Mouse (Mus musculus): ENCODE results near the gene Rtn4rl1. TPM values are rescaled to one million over a fixed set of nuclear protein-coding genes. Genes with fewer than 3 reads are reported as not detected.
A peak's percentile ranks its signal among the peaks of the same experiment; 100 is the strongest.
"Not testable (repeated sequence)": the region's sequence is repeated elsewhere in the genome, so short reads cannot be mapped to it uniquely, and the experiment has no call there.

Gene Rtn4rl1
- polyA plus RNA-seq, 1 experiment from 2014 or later, result 4.2 TPM

DNA sequence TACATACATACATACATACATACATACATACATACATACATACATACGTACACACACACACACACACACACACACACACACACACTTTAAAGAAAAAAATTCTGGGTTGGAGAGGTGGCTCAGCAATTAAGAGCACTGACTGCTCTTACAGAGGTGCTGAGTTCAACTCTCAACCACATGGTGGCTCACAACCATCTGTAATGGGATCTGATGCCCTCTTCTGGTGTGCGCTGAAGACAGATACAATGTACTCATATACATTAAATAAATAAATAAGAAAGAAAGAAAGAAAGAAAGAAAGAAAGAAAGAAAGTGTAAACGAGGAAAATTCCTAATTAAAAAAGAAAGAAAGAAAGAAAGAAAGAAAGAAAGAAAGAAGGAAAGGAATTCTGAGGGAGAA is 90.2 kb downstream of the Rtn4rl1 start:
- Histone ChIP-seq H3K4me1 (replicated peaks; ENCODE audit: insufficient read depth, low read length) (peaks cover 14% of the 10 kb centered on the region), H3K27me3 (ENCODE audit: insufficient read depth, low read length) (peaks cover 19% of the 10 kb centered on the region; the same call in 1 of the 2 replicates)
- H3K36me3 ChIP-seq (ENCODE audit: insufficient read depth, low read length); H3K9ac ChIP-seq (ENCODE audit: low read depth, low read length); H3K9me3 ChIP-seq (replicated peaks; ENCODE audit: low read length); H3K4me2 ChIP-seq (ENCODE audit: low read length); H3K27ac ChIP-seq; ATAC-seq (replicated peaks; ENCODE audit: low FRiP score, low read depth); DNase-seq (ENCODE audit: low spot score); H3K4me3 ChIP-seq (replicated peaks; ENCODE audit: low read depth, low read length): not testable (repeated sequence)
- 70% methylated on average over 3 of the region's 3 CpGs for WGBS
- TF ChIP-seq CTCF (IDR thresholded peaks at IDR 0.05; ENCODE audit: low read depth), result peak; percentile 18; the same call in 1 of the 2 replicates

DNA sequence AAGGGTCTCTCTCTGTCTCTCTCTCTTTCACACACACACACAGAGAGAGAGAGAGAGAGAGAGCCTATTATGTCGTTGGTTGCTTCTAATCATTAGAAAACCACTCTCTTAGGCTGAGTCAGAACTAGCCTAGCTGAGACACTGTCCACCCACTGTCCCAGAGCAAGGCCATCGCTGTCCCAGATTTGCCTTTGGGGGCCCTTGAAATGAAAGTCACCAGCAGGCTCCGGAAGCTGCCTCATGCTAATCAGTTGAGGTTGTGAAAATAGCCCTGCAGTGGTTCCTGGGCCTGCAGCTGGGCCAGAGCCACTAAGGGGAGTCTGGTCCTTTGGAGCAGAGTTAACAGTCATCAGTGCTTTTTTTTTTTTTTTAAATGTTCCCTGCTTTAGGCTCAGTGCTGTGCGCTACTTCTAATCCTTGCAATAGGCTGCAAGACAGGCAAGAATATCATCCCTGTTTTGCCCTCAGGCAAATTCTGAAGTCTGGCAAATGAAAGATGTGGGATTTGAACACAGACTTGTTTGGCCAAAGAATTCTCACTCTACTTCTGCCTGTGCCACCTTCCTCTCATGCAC is 92.4 kb downstream of the Rtn4rl1 start:
- H3K27me3 ChIP-seq (ENCODE audit: insufficient read depth, low read length), result peaks cover 19% of the 10 kb centered on the region; the same call in 1 of the 2 replicates
- H3K4me2 ChIP-seq (ENCODE audit: low read length), result no peak overlapping the region
- no peaks in the 10 kb centered on the region for H3K9me3 ChIP-seq (replicated peaks; ENCODE audit: low read length)
- peaks cover 11% of the 10 kb centered on the region for H3K4me1 ChIP-seq (replicated peaks; ENCODE audit: insufficient read depth, low read length)
- no peak overlapping the region for H3K4me3 ChIP-seq (replicated peaks; ENCODE audit: low read depth, low read length)
- DNase-seq (ENCODE audit: low spot score), result no peak
- no peak for TF ChIP-seq CTCF (IDR thresholded peaks at IDR 0.05; ENCODE audit: low read depth)
- no peak overlapping the region for H3K9ac ChIP-seq (ENCODE audit: low read depth, low read length)
- no peak overlapping the region for H3K27ac ChIP-seq
- H3K36me3 ChIP-seq (ENCODE audit: insufficient read depth, low read length), result no peaks in the 10 kb centered on the region
- 56% methylated on average over 4 of the region's 4 CpGs for WGBS
- no peak for ATAC-seq (replicated peaks; ENCODE audit: low FRiP score, low read depth)

DNA sequence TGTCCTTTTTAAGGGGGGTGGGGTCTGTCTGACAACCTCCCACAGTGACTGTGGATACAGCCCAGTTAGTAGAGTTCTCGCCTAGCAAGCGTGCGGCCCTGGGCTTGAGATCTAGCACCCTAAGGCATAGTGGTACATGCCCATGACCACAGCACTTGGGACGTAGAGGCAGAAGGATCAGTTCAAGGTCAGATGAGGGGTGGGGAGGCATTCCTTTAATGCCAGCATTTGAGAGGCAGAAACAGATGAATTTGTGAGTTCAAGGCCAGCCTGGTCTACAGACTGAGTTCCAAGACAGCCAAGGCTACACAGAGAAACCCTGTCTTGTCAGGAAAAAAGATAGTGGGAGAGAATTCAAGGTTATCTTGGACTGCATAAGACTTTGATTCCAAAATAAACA is 93.3 kb downstream of the Rtn4rl1 start:
- ATAC-seq (replicated peaks; ENCODE audit: low FRiP score, low read depth), result no peak

DNA sequence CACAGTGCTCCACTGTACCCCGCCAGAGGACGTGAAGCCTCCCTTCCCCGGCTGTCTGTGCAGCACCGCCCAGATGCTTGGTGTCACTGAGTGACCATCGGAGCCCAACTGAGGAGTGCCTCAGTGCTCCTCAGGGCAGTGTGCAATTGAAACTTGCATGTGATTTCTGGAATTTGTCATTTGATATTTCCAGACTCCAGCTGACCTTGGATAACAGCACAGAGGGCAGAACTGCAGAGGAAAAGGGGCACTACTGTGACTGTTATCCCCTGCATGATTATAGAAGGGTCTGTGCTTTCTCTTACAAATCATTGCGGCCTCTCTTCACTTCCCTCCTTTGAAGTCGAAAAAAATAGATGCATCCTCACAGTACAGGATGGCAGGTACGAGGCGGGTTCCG is 94.4 kb downstream of the Rtn4rl1 start:
- H3K4me3 ChIP-seq (replicated peaks; ENCODE audit: low read depth, low read length), result no peak overlapping the region
- H3K9ac ChIP-seq (ENCODE audit: low read depth, low read length), result no peak overlapping the region
- TF ChIP-seq CTCF (IDR thresholded peaks at IDR 0.05; ENCODE audit: low read depth), result no peak

More for the DNA sequence above, 93.3 kb downstream of the Rtn4rl1 start:
- no peak for DNase-seq (ENCODE audit: low spot score)
- Histone ChIP-seq H3K9ac (ENCODE audit: low read depth, low read length) (no peak overlapping the region), H3K4me2 (ENCODE audit: low read length) (no peak overlapping the region), H3K27ac (no peak overlapping the region), H3K4me1 (replicated peaks; ENCODE audit: insufficient read depth, low read length) (0 out of 2 replicates have a peak, but pooled peaks cover 7% of the 10 kb centered on the region), H3K4me3 (replicated peaks; ENCODE audit: low read depth, low read length) (no peak overlapping the region), H3K9me3 (replicated peaks; ENCODE audit: low read length) (no peaks in the 10 kb centered on the region), H3K27me3 (ENCODE audit: insufficient read depth, low read length) (peaks cover 15% of the 10 kb centered on the region; the same call in 1 of the 2 replicates), H3K36me3 (ENCODE audit: insufficient read depth, low read length) (no peaks in the 10 kb centered on the region)
- WGBS, result 82% methylated on average over 4 of the region's 4 CpGs
- TF ChIP-seq CTCF (IDR thresholded peaks at IDR 0.05; ENCODE audit: low read depth), result no peak

DNA sequence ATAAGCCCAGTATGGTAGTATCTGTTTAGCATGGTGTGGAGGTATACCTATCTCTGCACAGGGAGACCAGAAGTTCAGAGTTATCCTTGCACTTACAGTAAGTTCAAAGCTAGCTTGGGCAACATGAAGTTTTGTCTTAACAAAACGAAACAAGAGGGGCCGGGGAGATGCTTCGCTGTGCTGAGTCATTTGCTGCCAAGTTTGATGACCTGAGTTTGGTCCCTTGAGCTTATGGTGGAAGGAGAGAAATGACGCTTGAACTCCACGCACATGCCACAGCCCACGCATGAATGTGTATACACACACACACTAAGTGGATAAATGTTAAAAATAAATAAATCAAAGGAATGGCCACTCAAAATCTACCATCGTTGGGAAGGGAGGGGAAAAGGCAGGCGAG is 94.9 kb downstream of the Rtn4rl1 start:
- H3K4me1 ChIP-seq (replicated peaks; ENCODE audit: insufficient read depth, low read length), result 0 out of 2 replicates have a peak, but pooled peaks cover 3% of the 10 kb centered on the region
- ATAC-seq (replicated peaks; ENCODE audit: low FRiP score, low read depth), result no peak
- no peaks in the 10 kb centered on the region for H3K36me3 ChIP-seq (ENCODE audit: insufficient read depth, low read length)
- TF ChIP-seq CTCF (IDR thresholded peaks at IDR 0.05; ENCODE audit: low read depth), result no peak
- no peak overlapping the region for H3K4me2 ChIP-seq (ENCODE audit: low read length)
- no peak for DNase-seq (ENCODE audit: low spot score)
- WGBS, result 55% methylated on average over 8 of the region's 8 CpGs
- no peaks in the 10 kb centered on the region for H3K9me3 ChIP-seq (replicated peaks; ENCODE audit: low read length)
- no peak overlapping the region for H3K27ac ChIP-seq
- H3K9ac ChIP-seq (ENCODE audit: low read depth, low read length), result no peak overlapping the region
- H3K4me3 ChIP-seq (replicated peaks; ENCODE audit: low read depth, low read length), result no peak overlapping the region
- H3K27me3 ChIP-seq (ENCODE audit: insufficient read depth, low read length), result no peaks in the 10 kb centered on the region; the same call in 1 of the 2 replicates

More for the DNA sequence above, 94.4 kb downstream of the Rtn4rl1 start:
- no peaks in the 10 kb centered on the region for H3K36me3 ChIP-seq (ENCODE audit: insufficient read depth, low read length)
- no peaks in the 10 kb centered on the region for H3K9me3 ChIP-seq (replicated peaks; ENCODE audit: low read length)
- no peak overlapping the region for H3K4me2 ChIP-seq (ENCODE audit: low read length)
- no peak overlapping the region for H3K27ac ChIP-seq
- H3K4me1 ChIP-seq (replicated peaks; ENCODE audit: insufficient read depth, low read length), result 0 out of 2 replicates have a peak, but pooled peaks cover 3% of the 10 kb centered on the region
- H3K27me3 ChIP-seq (ENCODE audit: insufficient read depth, low read length), result peaks cover 5% of the 10 kb centered on the region; the same call in 1 of the 2 replicates
- WGBS, result 71% methylated on average over 10 of the region's 10 CpGs
- ATAC-seq (replicated peaks; ENCODE audit: low FRiP score, low read depth), result no peak
- DNase-seq (ENCODE audit: low spot score), result no peak

DNA sequence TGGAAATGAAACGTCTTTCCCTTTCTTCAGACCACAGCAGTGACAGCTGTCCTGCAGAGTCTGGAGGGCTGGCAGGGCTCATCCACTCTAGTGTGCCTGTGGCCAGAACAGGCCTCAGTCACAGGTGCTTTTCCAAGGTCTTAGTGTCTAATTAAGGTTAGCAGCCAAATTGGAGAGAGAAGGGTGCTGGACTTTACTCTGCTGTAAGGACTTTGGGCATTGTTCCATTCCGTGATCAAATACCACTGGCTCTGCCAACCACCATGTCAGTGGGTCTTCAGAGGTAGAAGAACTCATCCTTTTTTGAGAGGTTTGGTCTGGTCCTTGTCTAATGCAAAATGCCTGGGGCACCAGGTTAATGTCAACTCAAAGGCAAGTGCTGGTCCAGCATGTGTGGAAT is 95.5 kb downstream of the Rtn4rl1 start:
- no peak overlapping the region for H3K4me2 ChIP-seq (ENCODE audit: low read length)
- H3K9me3 ChIP-seq (replicated peaks; ENCODE audit: low read length), result no peaks in the 10 kb centered on the region
- ATAC-seq (replicated peaks; ENCODE audit: low FRiP score, low read depth) (no peak), DNase-seq (ENCODE audit: low spot score) (no peak)
- 0 out of 2 replicates have a peak, but pooled peaks cover 3% of the 10 kb centered on the region for H3K4me1 ChIP-seq (replicated peaks; ENCODE audit: insufficient read depth, low read length)
- no peak overlapping the region for H3K4me3 ChIP-seq (replicated peaks; ENCODE audit: low read depth, low read length)
- no peak overlapping the region for H3K27ac ChIP-seq
- H3K9ac ChIP-seq (ENCODE audit: low read depth, low read length), result no peak overlapping the region
- H3K36me3 ChIP-seq (ENCODE audit: insufficient read depth, low read length), result no peaks in the 10 kb centered on the region
- no peaks in the 10 kb centered on the region; the same call in 1 of the 2 replicates for H3K27me3 ChIP-seq (ENCODE audit: insufficient read depth, low read length)
- TF ChIP-seq CTCF (IDR thresholded peaks at IDR 0.05; ENCODE audit: low read depth), result no peak
- WGBS, result 50% methylated on average over 2 of the region's 2 CpGs
